Mouse (Mus musculus) kidney, postnatal 36 days (tissue): ENCODE data around the gene Rfx7.

Source experiments
- DNase-seq, 2 experiments: peaks; one replicate each; pipeline ENCODE4 v3.0.0; 2021 to 2022; ENCODE audit warnings: mixed read lengths in 2 of 2

The Rfx7 gene

DNA sequence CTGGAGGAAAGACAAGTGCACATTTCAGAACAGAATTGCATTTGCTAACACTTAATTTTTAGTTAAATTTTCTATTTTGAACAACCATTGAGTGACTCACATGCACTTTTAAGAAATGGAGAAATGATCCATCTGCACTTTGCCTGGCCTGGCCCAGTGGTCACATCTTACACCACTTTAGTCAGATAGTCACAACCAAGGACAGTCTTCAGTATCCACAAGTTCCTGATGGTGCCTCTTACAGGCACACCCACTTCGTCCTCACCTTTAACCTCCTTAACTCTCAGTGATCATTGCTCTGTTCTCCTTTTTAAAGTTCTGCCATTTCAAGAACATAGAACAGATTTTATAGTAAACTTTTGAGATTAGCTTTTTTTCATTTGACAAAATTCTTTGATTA, 26.7 kb downstream of the Rfx7 start:
- no peak for DNase-seq

DNA sequence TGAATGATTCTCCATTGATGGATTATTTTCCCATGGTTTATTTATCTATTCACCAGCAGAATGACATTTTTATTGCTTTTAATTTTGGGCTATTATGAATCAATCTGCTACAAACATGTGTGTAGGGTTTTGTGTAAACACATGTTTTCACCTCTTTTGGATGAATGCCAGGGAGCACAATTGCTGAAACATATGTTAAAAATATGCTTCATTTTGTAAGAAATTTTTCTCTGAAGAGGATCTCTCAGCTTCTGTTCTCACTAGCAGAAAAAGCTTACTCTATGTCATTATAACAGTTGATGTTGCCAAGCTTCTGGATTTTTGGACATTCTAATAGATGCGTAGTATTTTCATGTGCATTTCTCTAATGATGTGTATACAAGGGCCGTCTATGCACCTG, 28.3 kb downstream of the Rfx7 start:
- DNase-seq, result no peak

DNA sequence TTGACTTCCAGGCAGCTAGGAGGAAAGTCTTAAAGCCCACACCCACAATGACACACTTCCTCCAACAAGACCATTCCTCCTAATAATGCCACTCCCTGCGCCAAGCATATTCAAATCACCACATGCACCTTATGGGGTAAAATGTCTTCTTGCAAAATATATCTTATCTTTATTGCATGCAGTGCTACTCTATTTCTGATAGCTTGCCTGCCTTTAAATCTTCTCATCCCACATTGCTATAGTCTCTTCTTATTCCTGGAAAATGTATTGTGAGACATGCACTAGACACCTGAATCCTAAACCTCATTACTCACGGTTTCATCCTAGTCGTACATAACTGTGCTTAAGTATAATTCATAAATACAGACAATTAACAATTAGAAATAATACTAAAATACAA, 31.2 kb downstream of the Rfx7 start:
- DNase-seq, result no peak

DNA sequence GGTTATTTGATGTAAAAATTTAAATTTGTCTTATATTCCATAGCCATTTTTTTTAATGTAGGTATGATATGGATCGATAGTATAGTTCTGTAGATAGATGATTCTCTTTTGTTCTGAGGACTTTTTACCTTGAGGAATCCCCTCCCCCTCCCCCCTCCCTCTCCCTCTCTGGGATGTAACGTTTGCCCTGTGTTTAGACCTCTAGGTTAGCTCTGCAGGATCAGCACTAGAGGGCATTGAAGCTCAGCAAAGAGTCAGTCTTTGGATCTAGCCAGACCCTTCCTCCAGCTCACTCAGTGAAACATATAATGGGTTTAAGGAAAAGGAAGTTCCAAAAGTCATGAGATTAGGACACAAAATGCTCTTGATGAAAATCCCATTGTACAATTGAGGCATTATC, 35.1 kb downstream of the Rfx7 start:
- DNase-seq, result no peak

DNA sequence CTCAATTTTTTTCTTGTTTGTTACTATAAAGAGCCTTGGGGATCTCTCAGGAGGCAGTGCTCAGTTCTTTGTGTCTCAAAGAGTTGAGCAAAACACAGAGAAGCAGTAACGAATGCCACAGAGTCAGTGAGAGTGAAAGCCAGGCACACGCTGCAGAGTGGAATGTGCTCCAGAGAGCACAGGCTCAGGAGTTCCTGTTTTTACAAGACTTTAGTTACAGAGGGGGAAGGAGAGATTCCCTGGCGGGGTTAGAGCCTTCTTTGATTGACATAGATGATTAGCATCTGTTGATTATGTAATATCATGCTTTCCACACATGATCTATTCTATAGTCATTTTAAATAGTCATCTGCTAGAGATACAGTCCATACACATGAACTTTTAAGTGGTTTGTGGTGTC, 48.2 kb downstream of the Rfx7 start:
- DNase-seq, result peak; percentile 3 to 4

DNA sequence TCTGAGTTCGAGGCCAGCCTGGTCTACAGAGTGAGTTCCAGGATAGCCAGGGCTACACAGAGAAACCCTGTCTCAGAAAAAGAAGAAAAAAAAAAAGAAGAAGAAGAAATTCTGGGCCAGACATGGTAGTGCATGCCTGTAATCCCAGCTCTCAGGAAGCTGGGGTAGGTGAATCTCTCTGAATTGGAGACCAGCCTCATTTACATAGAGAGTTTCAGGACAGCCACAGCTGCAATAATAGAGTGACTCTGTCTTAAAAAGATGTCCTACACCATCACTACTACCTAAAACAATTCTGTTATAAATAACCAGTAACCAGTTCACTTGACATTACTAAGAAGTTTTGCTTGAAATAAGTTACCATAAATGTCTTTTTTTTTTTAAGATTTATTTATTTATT, 58.8 kb downstream of the Rfx7 start:
- DNase-seq, result no peak

DNA sequence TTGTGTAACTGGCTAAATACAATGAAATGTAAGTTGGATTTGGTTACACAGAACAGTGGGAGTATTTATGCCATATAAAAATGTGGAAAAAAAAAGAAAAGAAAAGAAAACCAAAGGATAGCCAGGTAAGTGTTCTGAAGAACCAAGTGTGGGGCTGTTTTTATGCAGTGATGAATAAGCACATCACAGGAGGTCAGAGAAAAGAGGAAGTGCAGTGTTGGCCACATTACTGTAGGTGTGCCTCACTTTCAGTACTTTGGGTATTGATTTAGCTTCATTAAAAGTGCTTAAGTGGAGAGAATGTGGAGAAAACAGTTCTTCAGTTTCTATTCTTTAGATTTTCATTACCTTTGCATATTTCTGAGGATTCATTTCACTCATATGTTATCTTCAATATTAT, 60.0 kb downstream of the Rfx7 start:
- DNase-seq, result no peak

DNA sequence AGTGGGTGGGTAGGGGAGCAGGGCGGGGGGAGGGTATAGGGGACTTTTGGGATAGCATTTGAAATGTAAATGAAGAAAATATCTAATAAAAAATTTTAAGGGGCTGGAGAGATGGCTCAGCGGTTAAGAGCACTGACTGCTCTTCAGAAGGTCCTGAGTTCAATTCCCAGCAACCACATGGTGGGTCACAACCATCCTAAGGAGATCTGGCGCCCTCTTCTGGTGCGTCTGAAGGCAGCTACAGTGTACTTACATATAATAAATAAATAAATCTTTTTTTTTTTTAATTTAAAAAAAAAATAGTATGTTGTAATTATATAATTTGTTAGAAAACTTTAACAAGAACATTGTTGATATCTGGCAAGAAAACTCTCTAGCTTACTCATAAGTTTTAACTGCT, 62.6 kb downstream of the Rfx7 start:
- peak; percentile 1 to 62 for DNase-seq

DNA sequence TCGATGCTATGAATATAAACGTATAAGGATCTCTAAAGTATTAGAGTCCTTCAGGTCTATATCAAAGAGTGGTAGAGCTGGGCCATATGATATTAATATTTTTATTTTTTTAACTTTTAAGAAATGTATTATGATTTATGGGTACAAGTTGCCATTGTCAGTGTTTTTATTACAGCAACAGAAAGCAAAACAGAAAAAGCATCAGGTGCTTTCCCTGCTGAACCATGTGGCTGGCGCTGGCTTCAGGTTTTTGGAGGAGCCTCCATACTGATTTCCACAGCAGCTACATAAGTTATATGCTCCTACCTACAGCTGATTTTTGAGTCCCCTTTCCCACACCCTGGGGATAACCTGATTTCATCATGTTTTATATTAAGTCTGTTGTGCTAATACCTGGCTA, 68.1 kb downstream of the Rfx7 start:
- no peak for DNase-seq

DNA sequence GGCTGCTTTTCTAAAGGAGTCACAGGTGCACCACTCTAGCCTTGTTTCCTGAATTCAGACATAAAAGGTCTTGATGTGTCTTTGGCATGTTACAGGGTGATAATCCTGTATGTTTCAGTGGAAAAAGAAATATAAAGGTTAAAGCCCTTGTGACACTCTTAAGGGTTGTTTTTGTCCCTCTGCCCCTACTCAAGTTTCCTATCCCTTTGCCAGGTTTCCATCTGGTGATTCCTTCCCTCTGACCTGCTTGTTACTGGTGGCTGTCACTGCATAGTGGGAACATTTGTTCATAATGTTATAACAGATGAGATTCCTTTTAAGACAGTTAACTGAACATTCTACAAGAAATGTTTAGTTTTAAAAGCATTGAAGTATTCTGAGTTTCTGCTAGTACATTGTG, 77.7 kb downstream of the Rfx7 start:
- no peak for DNase-seq

DNA sequence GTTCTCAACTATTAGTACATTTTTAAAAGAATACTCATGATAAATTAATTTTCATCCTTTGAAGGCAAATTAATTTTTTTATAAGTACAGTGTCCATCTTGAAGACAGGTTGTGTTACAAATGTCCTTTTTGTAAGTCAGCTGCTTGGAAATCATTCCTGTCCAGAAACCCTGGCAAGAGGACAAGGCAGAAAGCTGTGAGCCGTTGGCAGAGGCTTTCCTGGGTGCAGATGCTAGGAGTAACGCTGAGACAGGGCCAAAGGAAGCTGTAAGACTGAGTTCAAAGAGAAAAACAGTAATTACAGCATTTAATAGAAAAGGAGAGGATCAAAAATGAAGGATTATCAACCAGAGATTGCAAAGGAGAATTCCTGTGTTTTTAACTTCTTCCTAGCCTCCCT, 81.8 kb downstream of the Rfx7 start:
- no peak for DNase-seq

DNA sequence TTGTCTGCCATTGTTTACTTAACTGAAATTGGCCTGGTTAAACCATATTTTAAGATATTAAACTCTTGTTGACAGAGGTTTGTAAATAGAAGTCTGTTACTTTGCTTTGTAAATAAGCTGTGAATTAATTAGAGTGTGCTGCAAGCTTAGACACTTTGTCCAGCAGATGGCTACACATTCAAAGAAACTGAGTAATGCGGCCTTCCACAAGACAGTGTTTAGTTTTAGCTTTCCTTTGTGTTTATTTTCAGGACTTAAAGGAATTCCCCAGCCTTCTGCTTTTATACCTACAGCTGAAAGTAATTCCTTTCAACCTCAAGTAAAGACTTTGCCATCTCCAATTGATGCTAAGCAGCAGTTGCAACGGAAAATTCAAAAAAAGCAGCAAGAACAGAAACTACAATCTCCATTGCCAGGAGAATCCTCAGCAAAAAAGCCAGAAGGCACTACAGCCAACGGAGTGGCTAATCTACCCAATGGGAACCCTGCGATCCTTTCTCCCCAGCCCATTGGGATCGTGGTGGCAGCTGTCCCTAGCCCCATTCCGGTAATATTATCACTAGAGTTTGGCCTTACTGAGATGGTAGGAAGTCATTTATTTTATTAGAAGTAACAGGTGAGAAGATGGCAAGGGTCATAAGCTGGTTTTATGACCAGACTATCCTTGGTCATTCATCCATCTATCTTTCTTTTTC, 82.9 kb downstream of the Rfx7 start:
- DNase-seq, result no peak

DNA sequence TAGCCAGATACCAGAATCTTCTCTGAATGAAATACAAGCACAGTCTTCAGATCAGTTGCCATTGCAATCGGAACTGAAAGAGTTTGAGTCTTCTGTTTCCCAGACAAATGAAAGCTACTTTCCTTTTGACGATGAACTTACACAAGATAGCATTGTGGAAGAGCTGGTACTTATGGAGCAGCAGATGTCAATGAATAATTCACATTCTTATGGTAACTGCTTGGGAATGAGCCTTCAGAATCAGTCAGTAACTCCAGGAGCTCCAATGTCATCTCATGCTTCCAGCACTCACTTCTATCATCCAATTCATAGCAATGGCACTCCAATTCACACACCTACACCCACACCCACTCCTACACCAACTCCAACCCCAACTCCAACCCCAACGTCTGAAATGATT, 86.0 kb downstream of the Rfx7 start:
- no peak for DNase-seq

DNA sequence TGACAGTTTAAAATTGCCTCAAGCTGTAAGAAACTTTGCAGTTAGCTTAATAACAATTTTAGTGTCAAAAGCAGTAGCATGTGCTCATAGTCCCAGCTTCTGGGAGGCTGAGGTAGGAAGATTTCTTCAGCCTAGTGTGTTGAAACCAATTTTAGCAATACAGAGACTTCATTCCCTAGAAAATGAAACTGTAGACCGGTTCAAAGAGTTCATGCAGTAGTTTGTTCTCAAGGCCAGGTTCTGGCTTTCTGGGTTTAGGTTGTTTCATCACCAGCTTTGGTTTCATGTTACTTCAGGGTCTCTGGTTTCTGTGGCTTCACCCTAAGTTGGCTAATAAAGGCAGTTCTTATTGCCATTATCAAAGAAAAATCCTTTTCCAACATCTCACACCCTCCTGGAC, 91.6 kb downstream of the Rfx7 start:
- no peak for DNase-seq

DNA sequence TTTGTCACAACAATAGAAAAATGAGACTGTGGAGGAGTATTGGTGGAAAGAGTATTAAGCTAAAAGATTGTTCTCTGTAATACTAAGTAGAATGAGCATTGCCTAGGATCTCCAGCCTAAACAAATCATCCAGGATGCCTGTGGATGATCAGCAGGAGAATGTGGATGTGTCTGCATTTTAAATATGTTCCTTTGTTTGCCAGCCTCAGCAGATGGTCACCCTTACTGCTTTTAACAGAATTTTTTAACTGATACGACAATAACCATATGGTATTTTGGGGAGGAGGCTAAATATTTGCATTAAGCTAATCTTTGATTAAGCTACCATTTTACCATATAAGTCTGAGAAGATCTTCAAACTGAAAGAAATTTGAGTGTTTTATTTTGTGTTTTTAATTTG, 95.6 kb downstream of the Rfx7 start:
- no peak for DNase-seq

DNA sequence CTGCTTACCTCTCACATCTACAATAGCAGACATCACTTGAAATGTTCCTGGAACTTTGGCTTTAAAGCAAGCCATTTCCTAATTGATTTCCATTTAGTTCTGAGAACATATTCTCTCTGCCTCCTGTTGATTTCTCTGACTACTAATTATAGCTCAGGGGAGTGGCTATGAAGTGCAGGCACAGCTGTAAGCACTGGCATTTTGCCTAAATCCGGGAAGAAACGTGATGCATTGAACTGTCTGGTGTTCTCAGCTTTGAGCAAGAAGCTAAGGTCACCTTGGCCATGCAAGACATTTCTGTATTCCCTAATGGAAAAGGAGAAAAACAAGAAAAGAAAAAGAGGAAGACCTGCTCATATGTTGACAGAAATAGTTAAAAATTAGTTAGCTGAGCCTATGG, 96.6 kb downstream of the Rfx7 start:
- peak; percentile 50 to 76 for DNase-seq

DNA sequence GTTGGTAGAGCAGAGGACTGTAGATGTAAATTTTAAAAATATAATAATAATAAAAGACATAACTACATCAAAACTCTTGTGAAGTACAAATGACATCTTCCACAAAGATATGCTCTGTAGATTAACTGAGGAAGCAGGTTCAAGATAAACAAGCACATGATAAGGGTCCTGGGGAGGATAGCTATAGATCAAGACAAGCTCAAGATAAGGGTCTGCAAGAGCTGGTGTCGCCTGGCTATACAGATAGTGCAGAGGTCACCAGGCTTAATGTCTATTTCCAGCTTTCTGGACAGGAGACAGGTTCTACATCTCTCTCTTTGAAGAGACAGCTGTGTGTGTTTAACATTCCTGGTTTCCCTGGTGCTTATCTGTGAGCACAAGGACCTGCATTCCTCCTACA, 100.2 kb downstream of the Rfx7 start:
- DNase-seq, result no peak

DNA sequence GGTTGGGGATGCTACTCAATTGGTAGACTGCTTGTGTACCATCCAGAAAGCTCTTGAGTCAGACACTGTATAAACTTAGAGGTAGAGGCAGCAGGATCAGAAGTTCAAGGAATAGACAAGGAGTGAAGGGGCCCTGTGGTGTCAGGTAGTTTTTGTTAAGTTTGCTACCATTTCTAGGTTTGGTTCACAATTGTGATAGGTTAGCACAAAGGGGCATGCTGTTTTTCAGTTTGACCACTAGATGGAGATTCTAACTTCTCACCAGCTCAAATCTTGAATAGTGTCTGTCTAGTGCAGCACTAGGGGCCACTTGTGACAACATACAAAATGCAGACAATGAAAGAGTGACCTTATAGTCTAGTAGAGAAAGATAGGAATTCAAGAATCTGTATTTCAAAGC, 103.1 kb downstream of the Rfx7 start:
- DNase-seq, result peak in 1 of 2 experiments; percentile 20

DNA sequence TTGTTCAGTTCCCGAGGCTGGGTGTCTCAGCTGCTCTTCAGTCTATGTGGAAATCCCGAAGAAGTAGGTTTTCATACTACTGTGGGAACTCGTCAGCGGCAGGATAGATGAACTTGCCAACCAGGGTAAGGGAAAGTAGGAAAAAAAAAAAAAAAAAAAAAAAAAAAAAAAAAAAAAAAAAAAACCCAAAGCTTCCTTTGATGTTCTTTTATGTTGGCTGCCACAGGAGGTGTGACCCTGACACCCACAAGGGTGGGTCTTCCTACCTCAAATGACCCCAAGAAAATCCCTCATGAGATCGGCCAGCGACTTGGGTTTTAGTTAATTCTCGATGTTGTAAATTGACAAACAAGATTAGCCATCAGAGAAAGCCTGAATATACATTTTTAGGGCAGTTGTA, 104.5 kb downstream of the Rfx7 start:
- no peak for DNase-seq

DNA sequence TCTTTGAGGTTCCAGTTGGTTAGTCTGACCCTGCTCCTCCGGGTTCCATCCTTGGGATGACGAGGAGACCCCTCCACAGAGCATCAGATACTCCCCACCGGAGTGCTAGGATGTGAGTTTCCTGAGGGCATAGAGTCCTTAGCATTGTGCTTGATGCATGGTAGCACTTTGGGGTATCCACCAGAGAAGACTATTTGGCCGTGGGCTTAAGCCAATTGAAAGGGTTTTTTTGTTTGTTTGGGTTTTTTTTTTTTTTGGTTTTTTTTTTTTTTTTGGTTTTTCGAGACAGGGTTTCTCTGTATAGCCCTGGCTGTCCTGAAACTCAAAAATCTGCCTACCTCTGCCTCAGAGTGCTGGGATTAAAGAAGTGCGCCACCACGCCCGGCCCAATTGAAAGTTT, 105.2 kb downstream of the Rfx7 start:
- DNase-seq, result no peak

DNA sequence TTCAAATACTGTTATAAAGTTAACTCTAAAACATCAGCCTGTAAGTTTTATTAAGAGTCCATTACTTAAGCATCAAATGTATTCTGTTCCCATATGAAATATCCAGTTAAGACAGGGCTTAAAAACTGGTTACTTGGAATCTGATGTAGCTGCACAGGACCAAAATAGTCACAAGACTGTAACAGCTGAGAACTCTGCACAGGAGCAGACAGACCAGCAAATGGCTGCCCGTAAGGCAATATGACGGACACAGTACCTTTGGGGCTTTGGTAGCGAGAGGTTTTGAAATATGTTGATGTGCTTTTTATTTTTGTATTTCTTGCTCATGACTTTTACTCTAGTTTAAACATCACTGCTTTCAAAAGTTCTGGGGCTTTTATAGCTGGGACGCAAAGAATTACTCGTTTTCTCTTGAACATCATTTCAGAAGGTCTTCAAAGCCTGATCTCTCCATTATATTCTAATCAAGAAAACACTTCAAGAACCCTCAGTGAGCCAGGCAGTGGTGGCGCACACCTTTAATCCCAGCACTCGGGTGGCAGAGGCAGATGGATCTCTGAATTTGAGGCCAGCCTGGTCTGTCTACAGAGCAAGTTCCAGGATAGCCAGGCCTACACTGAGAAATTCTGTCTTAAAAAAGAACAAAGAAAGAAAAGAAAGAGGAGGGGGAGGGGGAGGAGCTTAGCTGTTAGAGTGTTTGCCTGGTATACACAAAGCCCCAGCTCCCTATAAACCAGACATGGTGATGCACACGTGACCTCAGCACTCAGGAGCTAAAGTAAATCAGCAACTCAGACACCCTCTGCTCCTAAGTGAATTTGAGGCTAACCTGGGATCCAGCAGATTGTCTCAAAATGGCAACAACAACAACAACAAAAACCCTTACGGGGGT, 107.2 kb downstream of the Rfx7 start:
- peak; percentile 53 to 58 for DNase-seq

DNA sequence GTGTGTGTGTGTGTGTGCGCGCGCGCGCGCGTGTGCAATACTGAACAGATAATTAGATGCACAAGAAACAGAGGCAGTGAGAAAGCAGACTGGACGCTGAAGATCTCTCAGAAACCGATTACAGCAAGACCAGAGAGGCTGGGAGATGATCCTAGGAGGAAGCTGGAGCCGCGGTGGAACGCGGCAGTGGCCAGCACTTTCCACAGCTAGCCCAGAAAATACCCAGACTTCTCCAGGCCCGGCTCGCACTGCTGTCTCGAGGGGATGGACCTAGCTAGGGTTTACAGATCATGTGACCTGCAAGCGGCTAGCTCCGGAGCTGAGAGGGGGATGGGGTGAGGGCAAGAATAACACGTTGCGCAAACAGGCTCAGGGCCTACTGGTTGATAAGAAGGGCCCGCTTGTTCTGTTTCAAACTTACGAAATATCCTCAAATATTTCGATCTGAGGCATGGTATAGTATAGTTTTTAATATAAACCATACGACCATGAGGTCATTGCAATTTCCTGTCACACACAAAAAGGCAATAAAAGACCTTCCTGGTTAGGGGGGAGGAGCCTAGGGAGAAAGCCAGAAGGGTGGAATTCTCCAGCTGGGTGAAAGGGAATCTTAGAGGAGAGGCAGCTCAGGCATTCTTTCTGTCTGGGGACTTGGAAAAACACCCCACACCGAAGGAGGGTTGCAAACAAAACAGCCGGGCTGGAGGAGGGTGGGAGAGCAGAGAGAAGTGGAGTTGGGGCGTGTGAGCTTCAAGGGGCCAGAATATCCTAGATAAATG, 108.0 kb downstream of the Rfx7 start:
- DNase-seq, result peak; percentile 89 to 94

DNA sequence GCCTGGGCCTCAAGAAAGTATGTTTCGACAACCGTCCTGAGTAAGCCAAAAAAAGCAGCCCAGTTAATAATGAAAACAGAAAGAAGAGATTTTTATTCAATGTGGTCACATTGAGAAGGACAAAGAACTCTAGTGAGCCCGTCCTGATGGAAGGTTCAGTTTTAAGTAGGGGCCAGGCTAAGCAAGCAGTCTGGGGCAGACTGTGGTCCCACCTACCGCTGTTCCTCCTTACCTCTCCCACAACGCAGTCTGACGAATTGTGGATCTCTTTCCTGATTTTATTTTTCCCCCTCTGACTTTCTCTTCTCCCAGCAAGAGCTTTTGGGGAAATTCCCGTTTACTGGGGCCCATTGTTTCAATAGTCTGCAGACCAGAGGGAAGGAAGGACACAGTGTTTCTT, 108.6 kb downstream of the Rfx7 start:
- no peak for DNase-seq
